Mouse (Mus musculus) frontal cortex, postnatal 14 days (tissue): ENCODE measurements around the gene Tas2r144.
A peak's percentile ranks its signal among the peaks of the same experiment; 100 is the strongest.

ENCODE experiments used
- DNase-seq, 2 experiments: peaks; one replicate each; pipeline ENCODE4 v3.0.0; 2022; ENCODE audit warnings: low spot score in 2 of 2

The Tas2r144 gene

GRCm38 (mm10) chr6:42215028-42215427, at the start of gene Tas2r144:
Gene Tas2r144 (plus strand): TSS chr6:42215328.
- DNase-seq: no peak

GRCm38 (mm10) chr6:42182462-42182861, 32.7 kb upstream of the Tas2r144 start:
- no peak for DNase-seq

- no peak for DNase-seq
Observed at GRCm38 (mm10) chr6:42186230-42186629, 28.9 kb upstream of the Tas2r144 start.

- DNase-seq: no peak
Observed at GRCm38 (mm10) chr6:42197710-42198109, 17.4 kb upstream of the Tas2r144 start.

- DNase-seq: no peak
Observed at GRCm38 (mm10) chr6:42199498-42199897, 15.6 kb upstream of the Tas2r144 start.

- no peak for DNase-seq
Observed at GRCm38 (mm10) chr6:42222286-42222685, 7.2 kb downstream of the Tas2r144 start.

GRCm38 (mm10) chr6:42225046-42225445, 9.9 kb downstream of the Tas2r144 start:
- DNase-seq: no peak

- DNase-seq: peak in 1 of 2 experiments; percentile 62
Observed at GRCm38 (mm10) chr6:42227240-42228101, 12.3 kb downstream of the Tas2r144 start.

- no peak for DNase-seq
Observed at GRCm38 (mm10) chr6:42229610-42230009, 14.5 kb downstream of the Tas2r144 start.

GRCm38 (mm10) chr6:42231191-42231590, 16.1 kb downstream of the Tas2r144 start:
- DNase-seq: no peak

GRCm38 (mm10) chr6:42237276-42237805, 22.2 kb downstream of the Tas2r144 start:
- DNase-seq: no peak

- DNase-seq: no peak
Observed at GRCm38 (mm10) chr6:42241311-42242045, 26.4 kb downstream of the Tas2r144 start.

GRCm38 (mm10) chr6:42245711-42246353, 30.7 kb downstream of the Tas2r144 start, which contains the start of gene Gstk1:
Gene Gstk1 (plus strand): TSS chr6:42245935.
- peak; percentile 42 to 44 for DNase-seq

- DNase-seq: no peak
Observed at GRCm38 (mm10) chr6:42247173-42247572, 32.0 kb downstream of the Tas2r144 start.

GRCm38 (mm10) chr6:42247981-42248380, 32.9 kb downstream of the Tas2r144 start:
- DNase-seq: no peak

GRCm38 (mm10) chr6:42251791-42252190, 36.7 kb downstream of the Tas2r144 start:
- DNase-seq: no peak

- no peak for DNase-seq
Observed at GRCm38 (mm10) chr6:42253103-42253502, 38.0 kb downstream of the Tas2r144 start.

- peak in 1 of 2 experiments; percentile 25 for DNase-seq
Observed at GRCm38 (mm10) chr6:42257303-42257863, 42.3 kb downstream of the Tas2r144 start.

- DNase-seq: no peak
Observed at GRCm38 (mm10) chr6:42260430-42260829, 45.3 kb downstream of the Tas2r144 start.

- DNase-seq: no peak
Observed at GRCm38 (mm10) chr6:42261524-42262170, 46.5 kb downstream of the Tas2r144 start, which contains the start of gene Tmem139. Gene Tmem139 (plus strand): TSS chr6:42261970.
